Mouse (Mus musculus) cerebellum, adult 9-11 months (tissue): Measurements from ENCODE around the gene 2010111I01Rik.
A peak's percentile ranks its signal among the peaks of the same experiment; 100 is the strongest.
"Not testable (repeated sequence)": the region's sequence is repeated elsewhere in the genome, so short reads cannot be mapped to it uniquely, and the experiment has no call there.

Experiments
- DNase-seq: peaks from one replicate; pipeline ENCODE4 v3.0.0; 2022

2010111I01Rik gene

DNA sequence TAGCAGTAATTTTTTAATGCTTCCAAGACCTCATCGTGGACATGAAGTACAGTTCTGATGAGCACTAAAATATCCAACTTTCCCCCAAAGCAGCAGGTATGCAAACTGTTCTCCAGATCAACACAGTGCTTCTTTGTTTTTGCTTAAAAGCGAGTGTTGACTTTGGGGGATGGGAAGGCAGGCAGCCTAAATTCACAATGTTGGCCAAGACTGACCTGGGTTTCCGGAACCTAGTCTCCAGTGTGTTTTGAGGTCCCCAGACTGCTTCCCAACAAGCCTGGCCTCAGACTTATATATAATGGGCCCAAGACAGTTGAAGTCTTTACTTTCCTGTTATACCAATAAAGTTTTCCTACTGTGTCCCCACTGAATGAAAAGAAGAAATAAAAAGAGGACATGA lies 359.6 kb downstream of the 2010111I01Rik start:
- no peak for DNase-seq

GRCm38 (mm10) chr13:63324978-63325848 lies 360.5 kb downstream of the 2010111I01Rik start:
- DNase-seq: no peak

DNA sequence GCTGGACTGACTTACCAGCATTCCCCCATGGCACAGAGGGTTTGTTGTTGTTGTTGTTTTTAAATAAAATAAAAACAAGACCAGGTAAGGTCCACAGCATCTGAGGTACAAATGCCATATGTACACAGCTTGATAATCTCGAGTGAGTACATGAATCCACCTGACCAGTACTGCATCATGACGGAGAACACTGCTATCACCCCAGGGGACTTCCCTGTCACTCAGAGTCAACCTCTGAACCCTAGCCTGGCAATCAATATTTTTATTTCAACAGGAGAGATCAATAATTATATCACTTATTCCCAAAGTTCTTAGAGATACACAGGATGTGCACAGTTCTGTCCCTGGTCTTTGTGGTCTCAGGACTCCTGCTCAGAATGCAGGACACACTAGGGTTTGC lies 361.3 kb downstream of the 2010111I01Rik start:
- no peak for DNase-seq

DNA sequence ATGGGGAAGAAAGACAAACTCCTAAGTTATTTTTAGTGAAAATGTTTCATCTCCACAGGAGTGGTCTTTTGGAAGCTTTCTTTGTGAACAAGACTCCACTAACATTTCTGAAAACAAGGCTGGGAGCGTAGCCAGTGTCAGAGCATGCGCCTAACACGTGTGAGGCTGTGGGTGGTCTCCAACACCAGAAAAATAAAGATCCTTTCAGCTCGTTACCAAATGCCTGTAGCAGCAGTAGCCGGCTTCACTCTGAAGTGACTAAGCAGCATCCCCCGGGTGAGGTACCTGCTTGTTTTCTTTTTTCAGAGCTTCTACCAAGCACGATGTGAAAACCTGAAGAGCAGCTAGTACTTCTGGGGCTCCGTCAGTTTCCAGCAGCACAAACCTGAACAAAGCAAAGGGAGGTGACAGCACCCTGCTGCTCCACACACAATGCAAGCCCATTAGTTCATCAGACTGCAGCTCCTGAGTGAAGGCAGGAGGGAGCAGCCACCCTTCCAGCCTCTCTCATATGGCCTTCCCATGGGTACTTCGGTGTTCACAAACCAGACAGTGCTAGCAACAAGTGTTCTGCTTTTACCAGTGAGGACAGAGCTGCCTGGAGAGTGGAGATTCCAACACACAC lies 365.7 kb downstream of the 2010111I01Rik start:
- no peak for DNase-seq

DNA sequence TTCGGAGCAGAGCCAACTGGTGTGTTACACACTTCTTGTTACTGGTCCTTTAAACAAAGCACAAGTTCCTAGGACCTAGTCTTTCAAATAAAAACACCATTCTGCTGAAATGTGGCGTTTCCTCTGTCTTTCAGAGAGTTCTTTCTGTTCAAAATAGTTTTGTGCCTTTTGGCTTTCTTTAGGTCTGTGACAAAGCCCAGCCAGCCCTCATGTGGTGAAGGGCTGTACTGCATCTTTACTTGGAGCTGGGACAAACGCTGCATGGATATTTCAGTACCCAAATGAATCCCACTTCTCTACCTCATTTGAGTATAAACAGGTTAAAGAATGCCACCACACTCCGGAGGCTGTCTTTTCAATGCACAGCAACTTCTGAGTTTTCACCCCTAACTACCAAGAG lies 366.7 kb downstream of the 2010111I01Rik start:
- peak; percentile 53 for DNase-seq

- peak; percentile 56 for DNase-seq
Observed at GRCm38 (mm10) chr13:63332576-63333300, 368.0 kb downstream of the 2010111I01Rik start.

- no peak for DNase-seq
Observed at GRCm38 (mm10) chr13:63335421-63336134, 370.9 kb downstream of the 2010111I01Rik start.

- DNase-seq: no peak
Observed at GRCm38 (mm10) chr13:63336335-63336734, 371.6 kb downstream of the 2010111I01Rik start.

- no peak for DNase-seq
Observed at GRCm38 (mm10) chr13:63337239-63337960, 372.7 kb downstream of the 2010111I01Rik start.

GRCm38 (mm10) chr13:63339946-63340345 lies 375.3 kb downstream of the 2010111I01Rik start:
- no peak for DNase-seq

- DNase-seq: no peak
Observed at GRCm38 (mm10) chr13:63342781-63343180, 378.1 kb downstream of the 2010111I01Rik start.

GRCm38 (mm10) chr13:63344481-63344880 lies 379.8 kb downstream of the 2010111I01Rik start:
- DNase-seq: no peak

- no peak for DNase-seq
Observed at GRCm38 (mm10) chr13:63345476-63346225, 381.0 kb downstream of the 2010111I01Rik start.

DNA sequence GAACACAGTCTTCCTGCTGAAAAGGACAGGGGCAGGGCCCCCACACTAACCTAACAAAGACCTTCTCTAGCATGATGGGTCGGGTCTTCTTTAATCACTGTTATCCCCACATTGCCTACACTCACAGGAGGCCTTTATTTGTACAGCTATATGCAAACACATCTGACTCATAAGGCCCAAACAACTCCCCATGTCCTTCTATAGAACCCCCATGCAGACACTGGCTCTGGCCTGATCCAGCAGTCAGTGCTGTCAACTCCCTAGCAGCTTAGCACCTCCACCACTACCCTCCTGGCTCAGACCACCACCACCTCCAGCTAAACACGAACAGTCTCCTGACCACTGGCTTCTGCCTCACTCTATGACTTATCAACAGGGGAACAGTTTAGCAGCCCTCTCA lies 382.9 kb downstream of the 2010111I01Rik start:
- DNase-seq: no peak

DNA sequence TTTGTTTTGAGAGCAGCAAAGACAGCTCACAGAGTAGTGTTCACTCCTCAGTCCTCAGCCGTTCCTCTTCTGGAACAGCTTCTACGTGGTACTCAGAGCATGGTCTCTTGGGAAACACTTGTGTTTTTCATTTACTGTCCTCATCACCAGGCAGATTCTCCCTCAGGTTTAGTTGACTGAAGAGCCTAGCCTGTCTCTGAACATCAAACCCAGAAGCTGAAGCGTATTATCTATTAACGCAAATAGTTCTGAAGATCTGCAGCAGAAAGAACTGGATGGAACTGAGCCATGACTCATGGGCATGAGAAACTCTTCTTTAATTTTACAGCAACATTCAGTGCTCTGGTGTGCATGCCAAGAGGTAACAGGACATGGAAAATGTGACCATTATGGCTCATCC lies 385.4 kb downstream of the 2010111I01Rik start:
- DNase-seq: no peak

- not testable (repeated sequence) for DNase-seq
Observed at GRCm38 (mm10) chr13:63353312-63353711, 388.6 kb downstream of the 2010111I01Rik start.

- DNase-seq: no peak
Observed at GRCm38 (mm10) chr13:63356101-63356500, 391.4 kb downstream of the 2010111I01Rik start.

- DNase-seq: peak; percentile 53
Observed at GRCm38 (mm10) chr13:63356558-63356957, 391.9 kb downstream of the 2010111I01Rik start.

DNA sequence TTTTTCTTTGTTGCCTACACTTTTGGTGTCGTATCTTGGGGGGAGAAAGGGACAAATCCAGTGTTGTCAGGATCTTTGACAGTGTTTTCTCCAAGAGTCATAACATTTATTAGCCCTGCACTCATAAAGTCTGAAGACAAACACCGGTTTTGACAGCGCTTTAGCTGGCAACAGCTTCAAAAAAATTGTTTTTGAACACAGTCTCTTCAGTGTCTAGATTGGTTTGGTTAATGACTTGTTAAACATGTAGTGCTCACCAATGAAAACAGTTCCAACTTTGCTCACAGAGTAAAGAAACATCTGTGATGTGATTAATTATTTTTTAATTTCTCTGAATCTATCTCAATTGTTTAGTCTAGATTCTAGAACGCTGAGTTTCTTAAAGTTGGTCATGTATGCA lies 394.7 kb downstream of the 2010111I01Rik start:
- DNase-seq: no peak

DNA sequence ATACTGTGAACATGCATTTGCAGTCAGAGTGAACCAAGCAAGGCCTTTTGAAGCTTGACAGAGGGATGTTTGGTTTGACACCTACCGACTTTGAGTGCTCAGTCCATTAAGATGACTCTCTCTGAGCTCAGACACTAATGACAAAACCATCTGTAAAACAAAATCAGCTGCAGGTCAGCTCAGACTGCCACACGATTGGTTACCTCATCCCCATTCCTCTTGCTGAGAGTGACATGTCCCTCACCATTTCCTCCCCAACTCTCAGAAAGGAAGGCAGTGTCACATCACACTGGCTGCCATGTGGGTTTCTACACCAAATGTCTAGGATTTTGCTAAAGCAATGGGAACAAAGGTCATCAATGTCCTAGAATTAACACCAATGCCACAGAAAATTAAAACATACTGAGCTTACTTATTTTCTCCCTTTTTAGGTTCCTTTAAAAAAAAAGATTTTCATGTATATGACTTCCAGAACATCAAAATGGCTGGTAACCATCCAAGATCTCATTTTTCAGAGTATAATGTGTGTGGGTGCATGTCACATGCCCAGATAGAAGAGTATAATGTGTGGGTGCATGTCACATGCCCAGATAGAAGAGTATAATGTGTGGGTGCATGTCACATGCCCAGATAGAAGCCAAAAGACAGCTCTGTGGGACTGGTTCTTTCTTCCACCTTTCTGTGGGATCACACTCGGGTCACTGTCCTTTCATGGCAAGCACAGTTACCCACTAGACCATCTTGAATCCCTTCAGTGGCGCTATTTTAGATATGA lies 395.6 kb downstream of the 2010111I01Rik start:
- DNase-seq: no peak

- DNase-seq: no peak
Observed at GRCm38 (mm10) chr13:63361755-63362154, 397.1 kb downstream of the 2010111I01Rik start.
